Mouse (Mus musculus) stomach, postnatal 0 days (tissue): ENCODE measurements around the gene Smim4. TPM values are rescaled to one million over a fixed set of nuclear protein-coding genes. Genes with fewer than 3 reads are reported as not detected.
A peak's percentile ranks its signal among the peaks of the same experiment; 100 is the strongest.

ENCODE experiments used
- ATAC-seq: fragments of 200-750 bp; cut with Nextera tagmentation; 2 replicates; pipeline ENCODE4 v1.8.0; 2017; ENCODE audit not compliant: low FRiP score, low TSS enrichment
- DNase-seq: peaks from one replicate; pipeline ENCODE4 v3.0.0-alpha.2; 2016; ENCODE audit warnings: low spot score
- H3K27ac ChIP-seq: fragments of 300-500 bp; sonication (generic); replicated peaks from 2 replicates; pipeline ENCODE4 v1.5.1; 2014; ENCODE audit warnings: mild to moderate bottlenecking, control low read depth
- H3K27me3 ChIP-seq: fragments of 300-500 bp; sonication (generic); 2 replicates; pipeline ENCODE4 v1.6.1; 2014; ENCODE audit warnings: low read length; ENCODE audit not compliant: control insufficient read depth, insufficient read depth
- H3K36me3 ChIP-seq: fragments of 300-500 bp; sonication (generic); 2 replicates; pipeline ENCODE4 v1.6.1; 2014; ENCODE audit warnings: low read length, mixed read lengths; ENCODE audit not compliant: control insufficient read depth, insufficient read depth
- H3K4me1 ChIP-seq: fragments of 300-500 bp; sonication (generic); replicated peaks from 2 replicates; pipeline ENCODE4 v1.6.1; 2014; ENCODE audit warnings: antibody characterized with exemption; ENCODE audit not compliant: control insufficient read depth, insufficient read depth
- H3K4me2 ChIP-seq: fragments of 300-500 bp; sonication (generic); replicated peaks from 2 replicates; pipeline ENCODE4 v1.6.1; 2014; ENCODE audit warnings: low read depth, mild to moderate bottlenecking, control low read depth, moderate library complexity
- H3K4me3 ChIP-seq: fragments of 300-500 bp; sonication (generic); 2 replicates; pipeline ENCODE4 v1.5.1; 2014; ENCODE audit warnings: low read depth, low read length, control low read depth
- H3K9ac ChIP-seq: fragments of 300-500 bp; sonication (generic); 2 replicates; pipeline ENCODE4 v1.6.1; 2014; ENCODE audit warnings: mild to moderate bottlenecking, low read length, control low read depth, mixed read lengths
- H3K9me3 ChIP-seq: fragments of 300-500 bp; sonication (generic); 2 replicates; pipeline ENCODE4 v1.6.1; 2016; ENCODE audit warnings: low read length; ENCODE audit not compliant: control insufficient read depth
- CTCF ChIP-seq: IDR thresholded peaks from 2 replicates; pipeline ENCODE4 v1.5.1; 2016; ENCODE audit warnings: antibody characterized with exemption, low read depth, mild to moderate bottlenecking, moderate library complexity
- EP300 ChIP-seq: optimal IDR thresholded peaks from 2 replicates; pipeline ENCODE3; 2016; ENCODE audit warnings: antibody characterized with exemption
- whole genome bisulfite sequencing: fragments of 180-500 bp; shearing (Covaris S2); extraction: QIAGEN DNeasy Blood & Tissue Kit; methylation state at CpG from one replicate; pipeline ENCODE4 v1.1.7; 2014; 5-methylcytosine and 5-hydroxymethylcytosine counted together
- polyA plus RNA-seq: library from polyadenylated mRNA; unstranded; fragments of >200 nt; fragmentation: Nextera tagmentation; extraction: Ambion mirVana; gene quantifications from 2 replicates; pipeline ENCODE4 v1.2.1, GENCODE M21; 2015

Gene Smim4
- polyA plus RNA-seq, 1 experiment from 2014 or later: 108 TPM

- Histone ChIP-seq H3K4me2 (peak overlapping the region; percentile 87), H3K4me1 (peaks cover 10% of the 10 kb centered on the region), H3K27ac (peak overlapping the region; percentile 82), H3K36me3 (peaks cover 6% of the 10 kb centered on the region), H3K4me3 (0 out of 2 replicates have a peak overlapping the region, but pooled peaks have one; percentile 1), H3K9ac (peak overlapping the region; percentile 41; the same call in 1 of the 2 replicates), H3K27me3 (no peaks in the 10 kb centered on the region), H3K9me3 (no peaks in the 10 kb centered on the region)
- TF ChIP-seq EP300 (no peak), CTCF (no peak)
- WGBS: 26% methylated on average over 11 of the region's 11 CpGs
- ATAC-seq: peak; percentile 40
- peak; percentile 75 for DNase-seq
Measured at GRCm38 (mm10) chr14:31133023-31133665, 4.4 kb upstream of the Smim4 start.

- H3K4me2 ChIP-seq: peak overlapping the region; percentile 87
- H3K27ac ChIP-seq: peak overlapping the region; percentile 82
- no peak for TF ChIP-seq EP300
- TF ChIP-seq CTCF: no peak
- H3K9me3 ChIP-seq: no peaks in the 10 kb centered on the region
- peak; percentile 13 for DNase-seq
- peaks cover 10% of the 10 kb centered on the region for H3K4me1 ChIP-seq
- ATAC-seq: no peak
- H3K27me3 ChIP-seq: no peaks in the 10 kb centered on the region
- H3K4me3 ChIP-seq: no peak overlapping the region
- WGBS: 65% methylated on average over 7 of the region's 7 CpGs
- H3K36me3 ChIP-seq: peaks cover 6% of the 10 kb centered on the region
- H3K9ac ChIP-seq: peak overlapping the region; percentile 74; the same call in 1 of the 2 replicates
Measured at GRCm38 (mm10) chr14:31132491-31132975, 3.8 kb upstream of the Smim4 start.

GRCm38 (mm10) chr14:31132031-31132430, 3.3 kb upstream of the Smim4 start:
- TF ChIP-seq CTCF (no peak), EP300 (no peak)
- no peak overlapping the region for H3K27ac ChIP-seq

GRCm38 (mm10) chr14:31131272-31131821, 2.6 kb upstream of the Smim4 start:
- peak overlapping the region; percentile 74 for H3K9ac ChIP-seq
- ATAC-seq (no peak), DNase-seq (peak; percentile 41)
- peak overlapping the region; percentile 87 for H3K4me2 ChIP-seq
- peaks cover 10% of the 10 kb centered on the region for H3K4me1 ChIP-seq
- no peaks in the 10 kb centered on the region for H3K27me3 ChIP-seq
- under 1% methylated on average over 39 of the region's 43 CpGs for WGBS
- peak overlapping the region; percentile 71 for H3K27ac ChIP-seq
- H3K4me3 ChIP-seq: peak overlapping the region; percentile 65
- TF ChIP-seq EP300: no peak
- no peak for TF ChIP-seq CTCF
- H3K36me3 ChIP-seq: peaks cover 6% of the 10 kb centered on the region
- no peaks in the 10 kb centered on the region for H3K9me3 ChIP-seq

More at GRCm38 (mm10) chr14:31132031-31132430, 3.3 kb upstream of the Smim4 start:
- 6% methylated on average over 6 of the region's 6 CpGs for WGBS
- Histone ChIP-seq H3K4me2 (peak overlapping the region; percentile 87), H3K27me3 (no peaks in the 10 kb centered on the region), H3K9me3 (no peaks in the 10 kb centered on the region), H3K4me1 (peaks cover 10% of the 10 kb centered on the region), H3K4me3 (peak overlapping the region; percentile 65), H3K36me3 (peaks cover 6% of the 10 kb centered on the region), H3K9ac (peak overlapping the region; percentile 74)
- DNase-seq: peak; percentile 25
- ATAC-seq: no peak

- Histone ChIP-seq H3K36me3 (no peaks in the 10 kb centered on the region; the same call in 1 of the 2 replicates), H3K4me1 (peaks cover 10% of the 10 kb centered on the region), H3K27me3 (no peaks in the 10 kb centered on the region), H3K27ac (peak within 1 kb of the TSS; percentile 71), H3K9me3 (no peaks in the 10 kb centered on the region), H3K4me2 (peak within 1 kb of the TSS; percentile 87), H3K9ac (peak within 1 kb of the TSS; percentile 74), H3K4me3 (peak within 1 kb of the TSS; percentile 65)
- ATAC-seq: peak; percentile 59
- WGBS: 5% methylated on average over 56 of the region's 63 CpGs
- peak; percentile 87 for DNase-seq
- no peak for TF ChIP-seq EP300
- peak; percentile 52 for TF ChIP-seq CTCF
Measured at GRCm38 (mm10) chr14:31130236-31131220, 1.8 kb upstream of the Smim4 start, which contains the start of gene Nt5dc2. Nt5dc2 (plus strand) TSS chr14:31131053.
